Mouse (Mus musculus) liver, embryonic 13.5 days (tissue): ENCODE measurements around the gene Tenm2. TPM values are rescaled to one million over a fixed set of nuclear protein-coding genes. Genes with fewer than 3 reads are reported as not detected.

Experiments used
- ATAC-seq: fragments of 200-750 bp; cut with Nextera tagmentation; 2 replicates; pipeline ENCODE4 v1.8.0; 2017; ENCODE audit warnings: low read depth, mild to moderate bottlenecking, moderate number of reproducible peaks, moderate library complexity
- DNase-seq: peaks from one replicate; pipeline ENCODE4 v3.0.0; 2022
- H3K27ac ChIP-seq: fragments of 300-500 bp; sonication (generic); 2 replicates; pipeline ENCODE4 v1.5.1; 2015; ENCODE audit warnings: moderate library complexity, mild to moderate bottlenecking, inconsistent platforms
- H3K27me3 ChIP-seq: fragments of 300-500 bp; sonication (generic); 2 replicates; pipeline ENCODE4 v1.6.1; 2015; ENCODE audit warnings: mild to moderate bottlenecking, inconsistent platforms
- H3K36me3 ChIP-seq: fragments of 300-500 bp; sonication (generic); 2 replicates; pipeline ENCODE4 v1.6.1; 2015; ENCODE audit warnings: mild to moderate bottlenecking, inconsistent platforms
- H3K4me1 ChIP-seq: fragments of 300-500 bp; sonication (generic); replicated peaks from 2 replicates; pipeline ENCODE4 v1.6.1; 2015; ENCODE audit warnings: inconsistent platforms
- H3K4me2 ChIP-seq: fragments of 300-500 bp; sonication (generic); 2 replicates; pipeline ENCODE4 v1.6.1; 2015; ENCODE audit warnings: inconsistent platforms, mild to moderate bottlenecking, moderate library complexity
- H3K4me3 ChIP-seq: fragments of 300-500 bp; sonication (generic); replicated peaks from 2 replicates; pipeline ENCODE4 v1.5.1; 2015; ENCODE audit warnings: mild to moderate bottlenecking, inconsistent platforms
- H3K9ac ChIP-seq: fragments of 300-500 bp; sonication (generic); 2 replicates; pipeline ENCODE4 v1.6.1; 2015; ENCODE audit warnings: mild to moderate bottlenecking, inconsistent platforms
- H3K9me3 ChIP-seq: fragments of 300-500 bp; sonication (generic); replicated peaks from 2 replicates; pipeline ENCODE4 v1.6.1; 2016; ENCODE audit warnings: inconsistent platforms
- WGBS: fragments of 180-500 bp; shearing (Covaris S2); methylation state at CpG from one replicate; pipeline ENCODE4 v1.1.7; 2015; ENCODE audit not compliant: insufficient replicate concordance; 5-methylcytosine and 5-hydroxymethylcytosine counted together
- polyA plus RNA-seq: library from polyadenylated mRNA; unstranded; fragments of >200 nt; fragmentation: Nextera tagmentation; extraction: Ambion mirVana; gene quantifications from 2 replicates; pipeline ENCODE4 v1.2.1, GENCODE M21; 2015

Tenm2 gene
- polyA plus RNA-seq, 1 experiment from 2014 or later = 0.06 TPM

DNA sequence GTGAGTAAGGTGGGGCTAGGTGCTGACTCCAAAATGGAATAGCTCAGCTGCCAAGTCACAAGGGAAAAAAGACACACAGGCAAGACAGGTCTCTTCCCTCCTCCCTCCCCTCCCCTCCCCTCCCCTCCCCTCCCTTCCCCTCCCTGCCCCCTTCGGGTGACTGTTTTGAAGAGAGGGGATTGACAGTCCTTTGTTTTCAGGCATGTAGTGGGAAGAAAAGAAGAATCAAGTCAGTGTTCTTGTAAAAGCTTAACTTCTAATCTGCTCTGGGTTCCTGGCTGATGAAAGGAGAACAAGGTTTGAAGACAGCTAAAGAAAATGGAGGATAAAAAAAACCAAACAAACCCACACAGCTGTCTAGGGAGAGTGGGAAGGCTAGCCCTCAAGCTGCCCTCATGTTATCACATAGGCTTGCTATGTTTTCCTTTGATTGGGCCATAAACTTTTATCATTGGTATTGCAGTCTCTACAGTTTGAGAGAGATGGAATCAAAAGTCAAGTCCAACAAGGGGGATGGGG lies 1176.4 kb downstream of the Tenm2 start:
- DNase-seq (no peak), ATAC-seq (no peak)
- no peak overlapping the region for H3K9ac ChIP-seq
- no CpG with 5 or more reads among the region's 1 CpGs for WGBS
- H3K4me1 ChIP-seq = no peaks in the 10 kb centered on the region
- H3K4me2 ChIP-seq = no peak overlapping the region
- no peaks in the 10 kb centered on the region for H3K27me3 ChIP-seq
- H3K9me3 ChIP-seq = no peaks in the 10 kb centered on the region
- H3K4me3 ChIP-seq = no peak overlapping the region
- no peak overlapping the region for H3K27ac ChIP-seq
- no peaks in the 10 kb centered on the region for H3K36me3 ChIP-seq

DNA sequence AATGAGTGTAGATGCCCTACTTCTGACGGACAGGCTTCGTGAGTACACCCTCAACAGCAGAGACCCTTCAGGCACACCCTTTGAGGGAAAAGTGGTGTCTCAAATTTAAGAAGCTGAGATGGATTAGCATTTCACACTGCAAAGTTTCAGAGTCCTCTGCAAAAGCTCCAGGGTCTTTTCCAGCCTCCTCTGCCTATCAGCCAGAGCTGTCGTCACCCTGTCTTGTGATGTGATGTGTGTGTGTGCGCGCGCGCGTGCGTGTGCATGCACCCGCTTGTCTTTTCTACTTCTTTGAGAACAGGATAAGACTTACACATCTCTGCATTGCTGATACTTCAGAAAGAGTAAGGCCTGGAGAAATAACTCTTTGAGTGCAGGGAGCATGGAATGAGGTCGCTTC lies 1179.2 kb downstream of the Tenm2 start:
- ATAC-seq (no peak), DNase-seq (no peak)
- Histone ChIP-seq H3K27ac (no peak overlapping the region), H3K4me2 (no peak overlapping the region), H3K36me3 (no peaks in the 10 kb centered on the region), H3K4me3 (no peak overlapping the region), H3K9me3 (no peaks in the 10 kb centered on the region), H3K4me1 (no peaks in the 10 kb centered on the region), H3K27me3 (no peaks in the 10 kb centered on the region), H3K9ac (no peak overlapping the region)
- 80% methylated on average over 11 of the region's 11 CpGs for WGBS

DNA sequence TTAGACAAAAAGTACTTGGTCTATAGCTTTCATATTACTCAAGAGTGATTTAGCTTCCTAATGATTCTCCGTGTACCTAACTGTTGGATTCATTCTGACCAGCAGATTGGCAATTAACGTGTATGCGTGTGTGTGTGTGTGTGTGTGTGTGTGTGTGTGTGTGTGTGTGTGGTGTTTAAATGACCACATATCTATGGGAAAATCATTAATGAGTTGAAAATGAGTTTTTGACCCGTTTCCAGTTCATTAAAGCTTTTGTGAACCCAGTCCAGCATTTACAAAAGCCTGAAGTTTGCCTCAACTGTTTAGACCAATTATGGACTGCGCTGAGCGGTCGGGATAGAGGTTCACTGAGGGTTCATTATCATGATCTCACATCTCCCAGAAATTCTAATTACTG lies 1181.4 kb downstream of the Tenm2 start:
- 80% methylated on average over 7 of the region's 7 CpGs for WGBS
- Histone ChIP-seq H3K9me3 (no peaks in the 10 kb centered on the region), H3K36me3 (no peaks in the 10 kb centered on the region)

DNA sequence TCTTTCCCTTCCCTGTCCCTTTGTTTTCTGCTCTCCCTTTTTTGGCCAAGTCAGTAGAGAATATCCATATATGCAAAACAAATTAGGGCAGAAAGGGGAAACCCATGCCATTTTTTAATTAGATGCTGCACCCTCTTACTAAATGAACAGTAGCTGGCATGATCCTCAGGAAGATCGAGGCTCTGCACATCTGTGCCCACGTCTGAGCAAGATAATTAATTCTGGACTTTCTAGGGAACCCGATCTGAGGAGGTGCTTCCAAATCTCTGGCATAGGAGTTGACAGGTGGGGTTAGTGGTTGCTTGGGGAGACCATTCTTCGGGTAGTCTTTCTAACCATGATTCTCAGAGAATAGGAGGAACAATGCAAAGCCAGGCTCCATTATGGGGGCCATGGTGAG lies 1182.3 kb downstream of the Tenm2 start:
- no peak for ATAC-seq
- Histone ChIP-seq H3K4me2 (no peak overlapping the region), H3K9ac (no peak overlapping the region), H3K4me3 (no peak overlapping the region), H3K4me1 (no peaks in the 10 kb centered on the region), H3K36me3 (no peaks in the 10 kb centered on the region), H3K9me3 (no peaks in the 10 kb centered on the region), H3K27ac (no peak overlapping the region), H3K27me3 (no peaks in the 10 kb centered on the region)
- WGBS = 49% methylated on average over 4 of the region's 4 CpGs
- no peak for DNase-seq

More for the DNA sequence above, 1181.4 kb downstream of the Tenm2 start:
- Histone ChIP-seq H3K4me2 (no peak overlapping the region), H3K27ac (no peak overlapping the region), H3K27me3 (no peaks in the 10 kb centered on the region), H3K4me1 (no peaks in the 10 kb centered on the region), H3K9ac (no peak overlapping the region), H3K4me3 (no peak overlapping the region)
- ATAC-seq (no peak), DNase-seq (no peak)

DNA sequence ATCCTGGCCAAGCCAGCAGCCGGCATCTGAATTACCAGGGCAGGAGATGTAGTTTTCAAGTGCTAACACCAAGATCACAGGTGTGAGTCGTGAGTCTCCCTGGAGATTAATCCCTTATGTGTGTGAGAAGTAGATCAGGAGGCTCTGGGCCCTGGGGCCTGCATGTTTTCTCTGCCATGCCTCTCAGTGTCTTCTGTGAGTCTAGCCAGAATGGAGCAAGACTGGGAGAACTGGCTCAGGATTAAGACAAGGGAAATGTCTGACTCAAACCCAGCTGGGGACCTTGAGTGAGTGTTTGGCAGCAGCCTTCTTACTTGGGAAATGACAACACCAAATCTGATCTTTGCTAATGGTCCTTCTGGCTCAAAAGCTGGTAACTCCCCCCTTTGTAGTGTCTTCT lies 1183.2 kb downstream of the Tenm2 start:
- no peak overlapping the region for H3K27ac ChIP-seq
- no peak overlapping the region for H3K9ac ChIP-seq
- no peak overlapping the region for H3K4me2 ChIP-seq
- no peaks in the 10 kb centered on the region for H3K36me3 ChIP-seq
- H3K9me3 ChIP-seq = no peaks in the 10 kb centered on the region
- no peak overlapping the region for H3K4me3 ChIP-seq
- no peaks in the 10 kb centered on the region for H3K4me1 ChIP-seq
- DNase-seq (no peak), ATAC-seq (no peak)
- no peaks in the 10 kb centered on the region for H3K27me3 ChIP-seq
- 27% methylated on average over 2 of the region's 2 CpGs for WGBS

DNA sequence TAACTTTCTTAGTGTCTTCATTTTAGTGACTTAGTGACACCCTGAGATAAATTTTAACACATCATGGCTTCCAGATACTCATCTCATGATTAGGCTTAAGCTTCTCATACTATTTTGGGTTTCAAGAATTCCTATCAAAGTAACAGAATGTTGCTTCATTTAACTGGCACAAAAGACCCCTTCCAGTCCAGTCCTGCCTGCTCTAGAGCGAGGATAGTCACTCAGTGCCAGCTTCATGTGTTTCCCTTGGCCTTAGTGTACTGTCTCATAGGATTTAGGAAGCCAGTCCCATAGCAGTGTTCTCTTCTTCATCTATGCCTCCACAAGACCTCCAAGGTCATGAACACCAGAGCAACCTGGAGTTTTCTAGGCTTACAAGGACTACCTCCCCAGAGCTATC lies 1183.7 kb downstream of the Tenm2 start:
- Histone ChIP-seq H3K9me3 (no peaks in the 10 kb centered on the region), H3K4me1 (no peaks in the 10 kb centered on the region), H3K4me3 (no peak overlapping the region), H3K4me2 (no peak overlapping the region), H3K9ac (no peak overlapping the region), H3K36me3 (no peaks in the 10 kb centered on the region), H3K27me3 (no peaks in the 10 kb centered on the region), H3K27ac (no peak overlapping the region)
- ATAC-seq (no peak), DNase-seq (no peak)
- WGBS = 47% methylated on average over 1 of the region's 1 CpGs

DNA sequence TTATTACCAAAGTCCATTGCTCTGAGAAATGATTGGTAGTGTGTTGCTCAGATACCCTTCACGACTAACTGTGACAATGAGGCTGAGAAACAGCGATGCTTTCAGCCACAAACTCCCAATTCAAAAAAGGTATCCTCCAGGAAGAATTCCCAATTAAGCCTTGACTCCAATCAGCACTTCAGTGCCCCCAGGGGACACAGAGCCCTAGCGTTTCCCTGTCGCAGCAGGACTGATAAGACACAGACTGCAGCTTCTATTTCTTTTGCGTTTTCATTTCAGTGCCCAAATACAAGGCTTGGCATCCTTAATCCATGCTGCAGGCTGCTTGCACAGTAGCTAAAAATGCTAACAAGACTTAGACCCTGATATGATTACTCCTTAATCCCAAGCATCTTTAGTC lies 1186.2 kb downstream of the Tenm2 start:
- Histone ChIP-seq H3K36me3 (no peaks in the 10 kb centered on the region), H3K4me1 (no peaks in the 10 kb centered on the region), H3K9ac (no peak overlapping the region), H3K4me2 (no peak overlapping the region), H3K9me3 (no peaks in the 10 kb centered on the region), H3K4me3 (no peak overlapping the region), H3K27me3 (no peaks in the 10 kb centered on the region), H3K27ac (no peak overlapping the region)
- ATAC-seq = no peak
- 28% methylated on average over 5 of the region's 5 CpGs for WGBS
- DNase-seq = no peak

DNA sequence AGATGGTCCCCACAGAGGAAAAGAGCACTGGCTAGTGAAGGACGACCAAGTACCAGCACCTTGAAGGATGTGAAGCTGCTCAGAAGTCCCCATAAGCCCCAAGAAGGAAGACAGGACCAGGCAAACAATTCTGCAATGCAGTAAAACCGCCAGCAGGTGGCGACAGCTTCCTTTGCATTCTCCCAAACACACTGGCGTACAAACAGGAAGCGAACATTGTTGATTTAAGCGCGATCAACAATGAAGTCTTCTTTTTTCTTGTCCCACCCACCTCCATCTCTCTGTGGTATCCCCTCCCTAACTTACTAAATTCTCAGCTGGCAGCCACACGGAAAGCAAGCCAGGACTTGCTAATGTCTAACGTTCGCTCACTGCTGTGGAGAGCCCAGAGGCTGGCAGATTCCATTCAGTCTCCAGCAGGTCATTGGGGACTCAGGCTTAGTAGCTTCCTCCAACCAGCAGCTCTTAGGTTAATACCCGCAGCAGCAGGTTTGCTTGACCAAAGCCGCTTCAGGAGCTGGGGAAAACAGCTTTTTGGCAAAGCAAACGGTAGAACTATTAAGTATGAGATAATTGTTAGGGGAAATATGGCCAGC lies 1190.0 kb downstream of the Tenm2 start:
- no peak for ATAC-seq
- no peaks in the 10 kb centered on the region for H3K27me3 ChIP-seq
- peak overlapping the region; percentile 33; the same call in 1 of the 2 replicates for H3K9ac ChIP-seq

DNA sequence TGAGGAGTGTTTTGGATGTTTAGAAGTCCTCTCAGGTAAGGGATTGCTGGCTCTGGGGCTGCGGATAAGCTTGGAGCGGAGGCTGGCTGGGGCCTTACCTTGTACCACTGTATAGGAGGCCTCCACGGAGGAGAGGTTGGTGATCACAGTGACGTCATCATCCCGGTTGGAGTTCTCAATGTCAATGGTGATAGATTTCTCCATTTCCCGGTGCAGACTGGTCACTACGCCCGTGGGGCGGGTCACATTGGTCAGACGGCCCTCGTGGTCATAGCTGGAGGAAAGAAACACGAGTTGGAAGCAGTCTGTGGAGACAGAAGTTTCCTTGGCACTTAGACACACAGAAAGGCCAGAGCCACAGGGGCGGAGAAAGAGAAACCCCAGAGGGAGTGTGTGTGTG lies 1194.4 kb downstream of the Tenm2 start:
- H3K9ac ChIP-seq = no peak overlapping the region
- H3K27me3 ChIP-seq = no peaks in the 10 kb centered on the region
- H3K9me3 ChIP-seq = no peaks in the 10 kb centered on the region
- 53% methylated on average over 13 of the region's 13 CpGs for WGBS
- no peak for ATAC-seq
- H3K36me3 ChIP-seq = no peaks in the 10 kb centered on the region
- DNase-seq = no peak
- H3K4me2 ChIP-seq = no peak overlapping the region
- H3K27ac ChIP-seq = no peak overlapping the region
- H3K4me1 ChIP-seq = no peaks in the 10 kb centered on the region
- no peak overlapping the region for H3K4me3 ChIP-seq

More for the DNA sequence above, 1190.0 kb downstream of the Tenm2 start:
- Histone ChIP-seq H3K36me3 (no peaks in the 10 kb centered on the region), H3K4me3 (peak overlapping the region; percentile 43), H3K4me2 (peak overlapping the region; percentile 54), H3K4me1 (no peaks in the 10 kb centered on the region), H3K9me3 (no peaks in the 10 kb centered on the region), H3K27ac (no peak overlapping the region)
- DNase-seq = peak; percentile 4
- 4% methylated on average over 13 of the region's 13 CpGs for WGBS

DNA sequence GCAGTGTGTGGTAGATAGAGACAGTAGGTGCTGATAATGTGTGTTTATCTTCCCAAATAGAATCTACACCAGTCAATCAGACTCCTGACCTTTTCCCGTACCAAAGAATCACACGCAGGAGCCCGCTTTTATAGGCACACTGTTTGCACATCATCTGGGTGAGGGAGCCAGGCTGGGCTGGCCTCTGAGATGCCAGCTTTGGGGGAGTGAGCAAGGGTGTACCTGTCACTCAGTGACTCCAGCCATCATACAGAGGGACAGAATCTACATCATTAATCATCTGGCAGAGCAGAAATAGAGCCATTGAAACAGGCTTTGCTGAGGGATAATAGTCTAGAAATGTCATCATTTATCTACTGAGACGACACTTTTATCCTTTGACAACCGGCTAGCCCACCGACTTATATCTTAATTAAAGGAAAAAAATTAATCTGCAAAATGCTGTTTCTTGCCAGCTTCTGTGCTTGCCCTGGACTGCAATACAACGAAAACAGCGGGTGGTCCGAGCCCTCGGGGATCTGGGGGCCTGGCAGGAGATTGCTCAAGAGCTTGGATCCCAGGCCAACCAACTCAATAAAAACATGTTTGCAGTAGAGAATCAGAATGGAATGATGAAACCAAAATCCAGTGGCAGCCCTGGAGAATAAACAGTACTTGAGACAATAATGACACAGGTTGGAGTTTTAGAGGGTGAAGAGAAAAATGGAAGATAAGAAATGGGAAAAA lies 1195.1 kb downstream of the Tenm2 start:
- Histone ChIP-seq H3K36me3 (no peaks in the 10 kb centered on the region), H3K4me1 (no peaks in the 10 kb centered on the region), H3K4me2 (no peak overlapping the region), H3K27ac (no peak overlapping the region), H3K4me3 (no peak overlapping the region), H3K27me3 (no peaks in the 10 kb centered on the region), H3K9me3 (no peaks in the 10 kb centered on the region), H3K9ac (no peak overlapping the region)
- WGBS = 59% methylated on average over 10 of the region's 10 CpGs
- no peak for DNase-seq
- no peak for ATAC-seq

DNA sequence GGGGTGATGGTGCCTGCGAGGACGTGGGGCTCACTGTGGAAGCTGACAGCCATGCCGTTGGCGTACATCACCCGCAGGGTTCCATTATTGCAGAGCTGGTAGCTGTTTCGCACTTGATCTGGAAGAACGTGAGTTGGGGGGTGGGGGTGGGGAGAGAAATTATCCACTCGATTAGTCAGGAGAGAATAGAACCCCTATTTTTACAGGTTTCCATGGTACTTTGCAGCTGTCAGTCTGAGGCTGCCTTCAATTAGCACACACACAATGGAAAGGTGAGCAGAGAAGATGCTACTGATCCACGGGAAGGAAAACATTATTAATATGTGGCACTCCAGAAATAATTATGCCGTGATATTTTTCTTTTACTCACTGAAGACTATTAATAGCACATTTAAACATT lies 1195.9 kb downstream of the Tenm2 start:
- WGBS = 70% methylated on average over 10 of the region's 10 CpGs
- Histone ChIP-seq H3K27me3 (no peaks in the 10 kb centered on the region), H3K4me1 (no peaks in the 10 kb centered on the region), H3K4me2 (no peak overlapping the region), H3K9ac (no peak overlapping the region), H3K9me3 (no peaks in the 10 kb centered on the region), H3K27ac (no peak overlapping the region), H3K4me3 (no peak overlapping the region), H3K36me3 (no peaks in the 10 kb centered on the region)
- DNase-seq = no peak
- ATAC-seq = no peak

DNA sequence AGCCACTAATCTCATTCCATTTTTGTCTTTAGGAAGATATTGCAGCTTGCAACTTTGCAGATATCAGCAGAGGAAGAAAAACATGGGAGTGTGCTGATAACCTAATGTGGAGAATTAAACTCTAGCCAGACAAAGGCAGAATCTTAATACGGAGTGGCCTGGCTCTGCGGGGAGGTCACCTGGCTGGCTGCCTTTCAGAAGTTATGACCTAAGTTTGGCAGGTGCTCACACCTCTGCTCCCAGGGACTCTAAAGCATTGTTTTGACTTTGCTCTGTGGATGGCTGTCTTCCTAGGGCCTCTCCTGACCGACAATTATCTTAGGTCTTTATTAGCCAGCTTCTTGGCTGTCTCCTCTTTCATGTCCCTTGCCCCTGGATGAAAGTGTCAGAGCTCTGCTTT lies 1197.4 kb downstream of the Tenm2 start:
- Histone ChIP-seq H3K4me1 (no peaks in the 10 kb centered on the region), H3K9ac (no peak overlapping the region), H3K4me2 (no peak overlapping the region), H3K27me3 (no peaks in the 10 kb centered on the region), H3K36me3 (no peaks in the 10 kb centered on the region), H3K27ac (no peak overlapping the region), H3K4me3 (no peak overlapping the region), H3K9me3 (no peaks in the 10 kb centered on the region)
- no peak for ATAC-seq
- 36% methylated on average over 3 of the region's 3 CpGs for WGBS
- DNase-seq = no peak
